Mouse (Mus musculus) adrenal gland, postnatal 25 days (tissue): Measurements from ENCODE around the gene Plk2. TPM values are rescaled to one million over a fixed set of nuclear protein-coding genes. Genes with fewer than 3 reads are reported as not detected.
"Not testable (repeated sequence)": the region's sequence is repeated elsewhere in the genome, so short reads cannot be mapped to it uniquely, and the experiment has no call there.

Experiments
- DNase-seq: peaks from one replicate; pipeline ENCODE4 v3.0.0; 2021; ENCODE audit warnings: mixed read lengths
- long read RNA-seq: library from polyadenylated mRNA; stranded (forward); transcript quantifications from one replicate; pipeline ENCODE4 v2.0.0, GENCODE M21; 2021
- total RNA-seq: library from RNA; stranded (reverse); gene quantifications from 2 replicates; pipeline ENCODE4 v1.2.3, GENCODE M21; 2021

Gene Plk2
- 16.0 and 23.3 TPM in 2 replicates for total RNA-seq
- long read RNA-seq, transcript Plk2-201 (14 exons, 2,800 nt) = major isoform, 37 of 41 reads
- long read RNA-seq, partial matches to known transcripts = 2 of 41 reads
- long read RNA-seq, other reads (novel, unspliced or antisense) = 2 of 41 reads

- peak; percentile 95 for DNase-seq
These were observed at the start of gene Plk2 for GRCm38 (mm10) chr13:110394291-110395178. Plk2 (plus strand) TSS chr13:110395046.

DNA sequence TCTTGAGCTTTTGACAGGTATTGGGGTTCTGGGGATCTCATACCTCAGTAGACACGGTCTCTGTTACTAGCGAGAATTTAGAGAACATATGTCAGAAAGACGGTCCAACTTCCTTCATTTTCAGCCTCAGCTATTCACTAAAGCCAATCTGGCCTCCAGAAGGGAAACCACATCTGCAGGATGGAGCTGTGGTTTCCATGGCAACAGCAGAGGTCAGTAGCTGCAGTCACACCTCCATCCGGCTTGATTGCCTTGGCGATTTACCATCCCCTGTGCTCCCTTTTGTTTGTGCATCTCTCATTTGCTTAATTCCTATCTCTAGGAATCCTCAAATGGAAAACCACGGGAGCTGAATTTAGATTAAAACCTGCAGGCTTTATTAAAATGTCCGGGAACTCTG is 48.1 kb upstream of the Plk2 start:
- no peak for DNase-seq

DNA sequence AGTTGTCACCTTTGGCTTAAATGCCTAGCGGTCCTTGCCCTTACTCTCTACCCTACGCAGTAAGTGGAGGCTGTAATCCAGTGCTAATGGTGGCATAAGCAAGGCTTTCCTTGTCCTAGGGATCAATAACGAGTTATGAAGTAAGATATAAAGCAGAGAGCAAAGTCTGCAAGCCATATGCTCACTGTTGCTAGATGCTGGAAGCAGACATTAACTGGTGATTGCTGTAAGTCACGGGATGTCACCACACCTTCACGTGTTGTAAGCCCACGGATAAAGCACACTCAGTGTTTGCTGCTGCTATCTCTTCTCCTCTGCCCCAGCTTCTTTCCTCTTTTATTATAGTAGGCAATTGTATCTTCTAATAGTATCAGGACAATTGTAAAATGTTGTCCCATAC is 43.8 kb upstream of the Plk2 start:
- DNase-seq = no peak

GRCm38 (mm10) chr13:110356941-110357340 is 37.9 kb upstream of the Plk2 start, which contains the start of gene Gapt:
Gapt (minus strand) TSS chr13:110357199.
- DNase-seq = no peak

DNA sequence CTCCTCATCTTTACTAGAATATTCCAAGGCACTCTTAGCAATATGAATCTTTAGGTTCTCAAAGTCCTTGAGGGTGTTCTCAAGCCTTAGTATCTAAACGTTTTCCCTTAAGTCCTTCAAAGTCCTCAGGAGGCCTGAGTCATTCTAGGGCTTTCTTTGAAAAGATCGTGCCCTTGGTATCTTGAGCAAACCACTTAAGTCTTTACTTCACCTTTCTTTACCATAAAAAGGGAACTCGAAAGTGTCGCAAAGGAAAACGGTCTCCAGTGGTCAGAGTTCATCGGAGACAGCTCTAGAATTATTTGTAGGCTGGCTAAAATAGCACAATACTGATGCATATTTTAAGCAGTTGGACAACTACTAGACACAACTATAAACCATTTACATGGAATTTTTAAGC is 31.1 kb upstream of the Plk2 start:
- DNase-seq = no peak

DNA sequence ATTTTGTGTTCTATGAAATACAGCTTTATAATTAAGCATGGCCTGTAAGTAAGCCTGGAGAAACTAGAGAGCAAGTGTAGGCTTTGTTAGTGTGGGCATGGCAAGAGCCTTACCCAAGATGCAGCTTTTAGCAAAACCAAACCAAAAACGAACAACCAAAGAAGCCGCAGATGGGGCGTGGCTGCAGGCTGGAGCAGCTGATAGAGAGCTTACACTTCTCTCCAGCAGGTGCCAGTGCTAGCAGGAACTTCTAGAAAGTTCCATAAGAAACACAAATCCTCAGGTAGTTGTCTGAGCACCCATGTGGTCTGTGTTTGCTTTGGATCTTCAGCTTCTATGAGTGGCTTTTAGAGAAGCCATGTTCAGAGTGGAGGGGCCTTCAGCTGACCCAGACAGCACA is 28.4 kb upstream of the Plk2 start:
- DNase-seq = no peak

DNA sequence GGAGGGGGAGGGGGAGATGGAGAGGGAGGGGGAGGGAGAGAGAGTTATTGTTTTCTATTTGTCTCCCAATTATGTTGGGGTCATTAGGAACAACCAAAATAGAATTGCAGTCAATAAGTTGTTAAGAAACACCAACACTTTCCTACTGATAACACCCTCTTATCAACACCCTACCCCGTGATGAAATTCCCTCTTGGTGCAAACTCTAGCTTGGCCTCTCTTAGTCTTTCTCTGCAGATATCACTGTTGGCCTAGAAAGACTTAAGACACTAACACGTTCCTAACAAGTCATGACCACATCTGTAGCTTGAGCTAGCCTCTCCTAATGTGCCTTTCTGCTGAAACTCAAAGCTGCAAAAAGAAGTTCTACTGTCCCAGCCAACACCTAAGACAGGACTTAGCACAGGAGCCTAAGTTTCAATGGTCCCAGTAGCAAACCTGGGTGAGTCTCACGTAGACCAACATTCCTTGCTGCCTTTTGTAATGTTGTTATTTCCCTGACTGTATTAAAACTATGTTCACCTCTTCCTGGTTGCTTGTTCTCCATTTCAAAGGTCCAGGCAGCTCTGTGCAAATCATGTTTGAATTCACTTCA is 26.8 kb upstream of the Plk2 start:
- no peak for DNase-seq

DNA sequence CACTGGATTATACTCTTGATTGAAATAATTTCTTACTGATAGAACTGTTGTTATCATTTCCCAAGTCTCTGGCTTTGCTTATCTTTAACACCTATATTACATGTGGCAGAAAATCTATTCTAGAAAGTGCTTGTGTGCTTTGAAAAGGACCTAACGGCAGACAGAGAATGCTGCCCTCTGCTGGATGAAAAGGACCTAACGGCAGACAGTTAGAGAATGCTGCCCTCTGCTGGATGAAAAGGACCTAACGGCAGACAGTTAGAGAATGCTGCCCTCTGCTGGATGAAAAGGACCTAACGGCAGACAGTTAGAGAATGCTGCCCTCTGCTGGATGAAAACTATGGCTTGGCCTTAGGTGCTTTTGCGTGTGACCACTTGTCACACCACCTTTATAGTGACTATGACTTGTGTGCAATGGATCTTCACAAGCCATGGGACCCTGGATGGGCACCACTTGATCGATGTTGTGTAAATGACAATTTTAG is 26.2 kb upstream of the Plk2 start:
- not testable (repeated sequence) for DNase-seq

DNA sequence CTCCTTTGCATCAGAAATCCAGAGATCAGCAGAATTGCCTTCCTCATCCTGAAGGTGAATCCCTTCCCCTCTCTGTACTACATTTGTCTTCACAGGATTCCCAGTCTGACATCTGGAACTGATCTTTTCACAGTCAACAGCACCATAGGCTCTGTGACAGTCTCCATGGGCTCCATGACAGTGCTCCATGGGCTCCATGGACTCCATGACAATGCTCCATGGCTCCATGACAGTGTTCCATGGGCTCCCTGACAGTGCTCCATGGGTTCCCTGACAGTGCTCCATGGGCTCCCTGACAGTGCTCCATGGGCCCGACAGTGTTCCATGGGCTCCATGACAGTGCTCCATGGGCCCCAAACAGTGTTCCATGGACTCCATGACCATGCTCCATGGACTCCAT is 25.2 kb upstream of the Plk2 start:
- DNase-seq = no peak

DNA sequence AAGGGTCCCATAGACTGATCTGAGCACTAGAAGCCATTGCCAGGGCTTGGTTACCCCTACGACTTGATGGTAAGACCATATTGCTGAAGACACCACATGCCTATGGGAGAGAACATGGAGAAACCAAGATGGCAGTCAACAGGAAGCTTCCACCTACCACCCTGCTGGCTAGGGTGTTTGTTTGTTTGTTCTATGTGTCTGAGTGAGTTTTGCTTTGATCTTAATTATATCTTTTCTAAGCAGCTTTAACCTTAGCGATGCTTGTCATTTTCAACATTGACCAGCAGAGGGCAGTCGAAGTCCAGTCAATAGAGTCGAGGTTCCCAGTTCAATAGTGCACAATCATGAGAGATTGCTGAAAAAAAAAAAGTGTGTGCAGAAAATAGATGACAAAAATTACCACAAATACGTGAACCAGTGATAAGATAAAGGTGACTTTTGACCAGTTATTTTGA is 12.4 kb upstream of the Plk2 start:
- DNase-seq = peak; percentile 20

GRCm38 (mm10) chr13:110384514-110384913 is 10.3 kb upstream of the Plk2 start:
- DNase-seq = no peak

DNA sequence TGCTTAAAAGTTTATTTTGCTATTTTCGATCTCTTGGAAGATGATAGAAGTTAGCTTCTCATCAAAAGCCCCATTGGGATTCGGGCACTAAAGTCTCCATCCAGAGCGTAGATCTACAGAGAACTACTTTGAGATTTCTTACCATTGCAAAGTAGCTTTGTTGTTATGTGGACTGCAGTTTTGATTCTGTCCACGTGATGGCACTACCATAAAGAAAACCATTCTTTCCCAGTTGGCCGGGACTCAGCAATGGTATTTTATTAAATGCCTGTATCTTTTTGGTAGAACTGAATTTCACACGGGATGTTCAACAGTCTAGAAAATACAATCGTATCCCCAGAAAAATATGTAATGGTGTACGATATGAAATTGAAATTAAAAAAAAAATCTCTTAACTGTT is 2.6 kb upstream of the Plk2 start:
- peak; percentile 29 for DNase-seq

DNA sequence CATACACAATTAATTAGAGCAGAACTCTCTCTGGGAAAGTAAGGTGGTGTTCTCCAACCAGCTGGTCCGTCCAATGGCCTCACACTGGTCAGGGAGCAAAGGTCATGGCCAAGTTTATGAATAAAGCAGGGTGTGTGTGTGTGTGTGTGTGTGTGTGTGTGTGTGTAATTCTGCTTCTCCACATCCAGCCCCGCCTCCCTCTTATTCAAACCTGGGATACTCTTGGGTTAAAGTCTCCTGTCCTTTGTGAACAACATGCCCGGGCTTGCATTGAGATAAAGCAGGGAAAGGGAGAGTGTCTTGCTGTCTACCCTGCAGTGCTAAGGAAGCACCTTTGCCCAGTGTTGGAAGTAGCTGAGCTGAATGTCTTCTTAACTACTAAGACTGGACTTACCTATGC is 2.2 kb upstream of the Plk2 start:
- no peak for DNase-seq

- peak; percentile 35 for DNase-seq
These were observed 441 bp downstream of the Plk2 start for GRCm38 (mm10) chr13:110395179-110395794.

DNA sequence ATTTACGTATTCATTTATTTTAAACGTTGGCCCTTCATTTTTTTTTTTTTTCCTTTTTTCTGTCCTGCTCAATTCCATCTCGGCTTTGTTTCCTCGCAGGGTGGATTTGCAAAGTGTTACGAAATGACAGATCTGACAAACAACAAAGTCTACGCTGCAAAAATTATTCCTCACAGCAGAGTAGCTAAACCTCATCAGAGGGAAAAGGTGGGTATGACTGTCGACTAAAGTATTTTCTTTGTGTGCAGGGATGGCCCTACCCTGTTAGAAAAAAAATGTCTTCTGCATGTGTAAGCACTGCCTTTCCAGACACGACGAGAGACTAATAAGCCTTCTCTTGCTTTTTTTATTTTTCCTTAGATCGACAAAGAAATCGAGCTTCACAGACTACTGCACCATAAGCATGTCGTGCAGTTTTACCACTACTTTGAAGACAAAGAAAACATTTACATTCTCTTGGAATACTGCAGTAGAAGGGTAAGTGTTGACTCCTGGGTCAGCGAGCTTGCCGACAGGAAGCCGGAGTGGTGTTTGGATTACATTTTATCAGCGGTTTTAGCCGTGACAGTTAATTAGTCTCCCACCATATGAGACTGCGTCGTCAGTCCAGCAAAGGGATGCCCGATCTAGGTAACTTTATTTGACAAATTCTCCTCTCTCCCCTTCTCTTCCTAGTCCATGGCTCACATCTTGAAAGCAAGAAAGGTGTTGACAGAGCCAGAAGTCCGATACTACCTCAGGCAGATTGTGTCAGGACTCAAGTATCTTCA is 1.3 kb downstream of the Plk2 start:
- no peak for DNase-seq

DNA sequence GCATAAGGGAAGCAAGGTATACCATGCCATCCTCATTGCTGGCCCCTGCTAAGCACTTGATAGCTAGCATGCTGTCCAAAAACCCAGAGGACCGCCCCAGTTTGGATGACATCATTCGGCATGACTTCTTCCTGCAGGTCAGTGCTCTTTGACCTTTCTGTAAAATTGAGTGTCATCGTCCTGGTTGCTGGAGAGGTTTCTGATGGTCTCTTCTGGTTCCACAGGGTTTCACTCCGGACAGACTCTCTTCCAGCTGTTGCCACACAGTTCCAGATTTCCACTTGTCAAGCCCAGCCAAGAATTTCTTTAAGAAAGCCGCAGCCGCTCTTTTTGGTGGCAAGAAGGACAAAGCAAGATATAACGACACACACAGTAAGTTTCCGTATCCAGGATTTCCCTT is 2.9 kb downstream of the Plk2 start:
- DNase-seq = no peak

DNA sequence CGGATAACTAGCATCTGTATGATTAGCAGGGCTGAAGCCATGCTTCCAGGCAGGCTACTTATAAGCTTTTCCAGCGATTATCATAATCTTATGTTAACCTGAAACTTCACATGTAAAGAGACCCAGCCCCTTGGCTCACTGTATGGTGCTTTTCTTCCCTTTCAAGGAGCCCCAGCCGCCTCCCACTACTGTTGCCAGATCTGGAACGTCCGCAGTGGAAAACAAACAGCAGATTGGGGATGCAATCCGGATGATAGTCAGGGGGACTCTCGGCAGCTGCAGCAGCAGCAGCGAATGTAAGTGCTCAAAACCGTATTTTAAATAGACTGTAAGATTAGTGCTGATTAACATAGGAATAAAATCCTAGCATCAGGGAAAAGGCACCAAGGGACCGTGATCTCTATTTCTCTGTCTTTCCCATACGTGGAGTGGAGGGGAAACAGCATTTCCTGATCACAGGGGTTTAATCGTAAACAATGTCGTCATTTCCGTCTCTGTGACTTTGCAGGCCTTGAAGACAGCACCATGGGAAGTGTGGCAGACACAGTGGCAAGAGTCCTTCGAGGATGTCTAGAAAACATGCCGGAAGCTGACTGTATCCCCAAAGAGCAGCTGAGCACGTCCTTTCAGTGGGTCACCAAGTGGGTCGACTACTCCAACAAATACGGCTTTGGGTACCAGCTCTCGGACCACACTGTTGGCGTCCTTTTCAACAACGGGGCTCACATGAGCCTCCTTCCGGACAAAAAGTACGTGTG is 3.8 kb downstream of the Plk2 start:
- no peak for DNase-seq

- no peak for DNase-seq
These were observed 6.6 kb downstream of the Plk2 start for GRCm38 (mm10) chr13:110401443-110401842.

DNA sequence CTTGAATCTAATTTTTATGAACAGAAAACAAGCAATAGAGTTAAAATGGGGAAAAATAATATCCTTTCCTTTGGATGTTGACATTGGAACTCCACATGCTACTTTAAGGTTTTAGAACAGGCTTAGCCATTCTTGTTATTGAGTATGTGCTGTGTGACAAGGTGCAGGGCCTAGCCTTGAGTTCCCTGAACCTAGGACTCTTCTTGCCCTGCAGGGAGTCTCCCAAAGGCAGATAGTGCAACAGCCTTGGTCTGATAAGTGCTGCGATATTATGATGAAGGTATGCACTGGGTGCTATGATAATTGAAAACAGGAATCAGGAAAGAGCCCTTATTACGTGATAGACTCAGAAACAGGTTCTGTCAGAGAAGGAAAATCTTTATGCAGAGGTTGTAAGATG is 7.0 kb downstream of the Plk2 start:
- DNase-seq = no peak

DNA sequence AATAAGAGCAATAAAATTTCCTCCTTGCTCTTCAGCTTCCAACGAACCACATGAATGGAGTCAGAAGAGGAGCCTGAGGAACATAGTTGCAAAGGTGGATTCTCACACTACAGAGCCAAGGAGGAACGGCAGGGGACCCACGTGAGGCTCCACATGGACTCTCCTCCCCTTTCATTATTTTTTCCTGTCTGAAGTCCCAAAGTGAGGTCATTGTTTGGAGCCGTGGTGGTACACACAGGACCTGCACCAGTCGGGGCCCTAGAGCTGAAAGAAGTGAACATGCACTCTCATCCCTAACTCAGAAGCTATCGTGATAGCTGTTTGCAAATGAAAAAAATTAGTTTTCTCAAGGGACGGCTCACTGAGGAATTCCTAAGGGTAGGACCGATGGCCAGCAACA is 9.2 kb downstream of the Plk2 start:
- DNase-seq = no peak

GRCm38 (mm10) chr13:110404686-110405085 is 9.8 kb downstream of the Plk2 start:
- DNase-seq = not testable (repeated sequence)
